Mouse (Mus musculus): ENCODE measurements at regions not wholly inside any gene's neighbourhood (a gene's known extent, or its start where the extent isn't known, plus 50 kb on each side); places are given as distances from the start of the nearest gene placed in this dataset.

DNA sequence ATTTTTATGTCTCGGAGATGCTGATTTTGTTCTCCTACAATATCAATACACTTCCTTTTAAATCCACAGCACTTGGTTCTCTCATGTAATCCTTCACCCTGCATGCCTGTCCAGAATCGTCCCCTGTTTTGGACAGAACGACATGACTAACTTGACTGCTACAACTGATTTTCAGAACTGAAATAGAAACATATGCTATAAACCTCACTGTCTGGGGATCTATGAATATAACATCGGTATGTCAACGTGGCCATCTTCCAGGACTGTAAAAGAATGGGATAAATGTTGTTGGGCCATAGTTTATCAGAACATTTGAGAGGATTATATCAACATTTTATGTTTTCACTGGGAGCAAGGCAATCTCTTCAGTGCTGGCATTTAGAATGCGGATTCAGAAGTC, 795.2 kb upstream of the Pou3f3 start:
- Histone ChIP-seq H3K27me3 (ENCODE audit: control insufficient read depth, insufficient read depth, insufficient read length) (no peaks in the 10 kb centered on the region), H3K79me2 (ENCODE audit: control insufficient read depth, insufficient read depth) (no peaks in the 10 kb centered on the region), H3ac (ENCODE audit: control insufficient read depth, insufficient read length) (no peak overlapping the region), H3K4me2 (ENCODE audit: low read depth) (no peak overlapping the region), H3K36me3 (ENCODE audit: control insufficient read depth, insufficient read depth) (no peaks in the 10 kb centered on the region), H3K4me3 (no peak overlapping the region)
- TF ChIP-seq USF1 (IDR thresholded peaks at IDR 0.05; ENCODE audit: low read depth) = no peak
- TF ChIP-seq CEBPB (IDR thresholded peaks at IDR 0.05; ENCODE audit: insufficient read depth, poor library complexity, severe bottlenecking) = no peak
- TF ChIP-seq TCF3 (IDR thresholded peaks at IDR 0.05; ENCODE audit: insufficient read length, low read depth) = no peak
- no peak for TF ChIP-seq REST (IDR thresholded peaks at IDR 0.05; ENCODE audit: insufficient read depth, insufficient read length)
- TF ChIP-seq MAX (IDR thresholded peaks at IDR 0.05; ENCODE audit: low read depth) = no peak
- TF ChIP-seq E2F4 (IDR thresholded peaks at IDR 0.05; ENCODE audit: insufficient read depth) = no peak
- no peak for TF ChIP-seq MYOD1 (IDR thresholded peaks at IDR 0.05; ENCODE audit: control insufficient read depth in 1 of 3, insufficient read length in 2 of 3, low read depth in 2 of 3)
- TF ChIP-seq POLR2A (IDR thresholded peaks at IDR 0.05; ENCODE audit: insufficient read length, low read depth) = no peak
- TF ChIP-seq SRF (IDR thresholded peaks at IDR 0.05; ENCODE audit: control insufficient read depth, insufficient read length, low read depth) = no peak
- no peak for TF ChIP-seq MYOG (IDR thresholded peaks at IDR 0.05; ENCODE audit: control insufficient read depth in 1 of 3, insufficient read depth in 1 of 3, insufficient read length in 2 of 3, low read depth in 2 of 3)

DNA sequence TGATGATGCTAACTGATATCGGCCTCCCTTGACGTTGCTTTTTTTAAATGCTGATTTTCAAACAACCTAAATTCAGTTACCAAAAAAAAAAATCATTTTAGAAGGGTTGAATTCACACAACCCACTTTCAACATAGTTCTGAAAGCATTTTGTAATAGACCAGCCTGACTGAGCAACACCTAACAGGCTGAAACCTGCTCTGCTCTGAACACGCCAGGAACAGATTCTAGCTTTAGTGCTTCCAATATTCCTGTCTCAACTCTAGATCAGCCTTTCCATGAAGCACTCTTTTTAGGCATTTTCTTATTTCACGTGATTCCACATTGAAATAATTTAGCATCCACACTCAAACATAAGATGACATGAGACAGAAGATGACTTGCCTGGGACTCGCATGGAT, 789.6 kb upstream of the Pou3f3 start:
- no peaks in the 10 kb centered on the region for H3K79me2 ChIP-seq (ENCODE audit: control insufficient read depth, insufficient read depth)
- H3K4me3 ChIP-seq = no peak overlapping the region
- no peak overlapping the region for H3K4me2 ChIP-seq (ENCODE audit: low read depth)
- no peaks in the 10 kb centered on the region for H3K27me3 ChIP-seq (ENCODE audit: control insufficient read depth, insufficient read depth, insufficient read length)
- H3ac ChIP-seq (ENCODE audit: control insufficient read depth, insufficient read length) = no peak overlapping the region
- no peak for TF ChIP-seq MAX (IDR thresholded peaks at IDR 0.05; ENCODE audit: low read depth)
- no peak for TF ChIP-seq CEBPB (IDR thresholded peaks at IDR 0.05; ENCODE audit: insufficient read depth, poor library complexity, severe bottlenecking)
- no peak for TF ChIP-seq MYOD1 (IDR thresholded peaks at IDR 0.05; ENCODE audit: control insufficient read depth in 1 of 3, insufficient read length in 2 of 3, low read depth in 2 of 3)
- TF ChIP-seq TCF12 (IDR thresholded peaks at IDR 0.05; ENCODE audit: insufficient read depth, poor library complexity, severe bottlenecking) = no peak
- no peak for TF ChIP-seq SRF (IDR thresholded peaks at IDR 0.05; ENCODE audit: control insufficient read depth, insufficient read length, low read depth)
- TF ChIP-seq USF1 (IDR thresholded peaks at IDR 0.05; ENCODE audit: low read depth) = no peak
- TF ChIP-seq E2F4 (IDR thresholded peaks at IDR 0.05; ENCODE audit: insufficient read depth) = no peak
- no peak for TF ChIP-seq REST (IDR thresholded peaks at IDR 0.05; ENCODE audit: insufficient read depth, insufficient read length)
- no peak for TF ChIP-seq TCF3 (IDR thresholded peaks at IDR 0.05; ENCODE audit: insufficient read length, low read depth)
- TF ChIP-seq POLR2AphosphoS2 (IDR thresholded peaks at IDR 0.05; ENCODE audit: insufficient read length, low read depth) = no peak
- TF ChIP-seq MYOG (IDR thresholded peaks at IDR 0.05; ENCODE audit: control insufficient read depth in 1 of 3, insufficient read depth in 1 of 3, insufficient read length in 2 of 3, low read depth in 2 of 3) = no peak
- TF ChIP-seq POLR2A (IDR thresholded peaks at IDR 0.05; ENCODE audit: insufficient read length, low read depth) = no peak
- no peaks in the 10 kb centered on the region for H3K36me3 ChIP-seq (ENCODE audit: control insufficient read depth, insufficient read depth)

GRCm38 (mm10) chr1:41908001-41908807, 787.4 kb upstream of the Pou3f3 start:
- no peaks in the 10 kb centered on the region for H3K36me3 ChIP-seq (ENCODE audit: control insufficient read depth, insufficient read depth)
- H3K4me3 ChIP-seq = no peak overlapping the region
- H3K27me3 ChIP-seq (ENCODE audit: control insufficient read depth, insufficient read depth, insufficient read length) = no peaks in the 10 kb centered on the region
- no peak overlapping the region for H3ac ChIP-seq (ENCODE audit: control insufficient read depth, insufficient read length)
- no peaks in the 10 kb centered on the region for H3K79me2 ChIP-seq (ENCODE audit: control insufficient read depth, insufficient read depth)
- H3K4me2 ChIP-seq (ENCODE audit: low read depth) = no peak overlapping the region
- TF ChIP-seq POLR2AphosphoS2 (IDR thresholded peaks at IDR 0.05; ENCODE audit: insufficient read length, low read depth) (no peak), TCF12 (IDR thresholded peaks at IDR 0.05; ENCODE audit: insufficient read depth, poor library complexity, severe bottlenecking) (no peak), E2F4 (IDR thresholded peaks at IDR 0.05; ENCODE audit: insufficient read depth) (no peak), REST (IDR thresholded peaks at IDR 0.05; ENCODE audit: insufficient read depth, insufficient read length) (no peak), USF1 (IDR thresholded peaks at IDR 0.05; ENCODE audit: low read depth) (no peak), POLR2A (IDR thresholded peaks at IDR 0.05; ENCODE audit: insufficient read length, low read depth) (no peak), MYOD1 (IDR thresholded peaks at IDR 0.05; ENCODE audit: control insufficient read depth in 1 of 3, insufficient read length in 2 of 3, low read depth in 2 of 3) (no peak), MAX (IDR thresholded peaks at IDR 0.05; ENCODE audit: low read depth) (no peak), CEBPB (IDR thresholded peaks at IDR 0.05; ENCODE audit: insufficient read depth, poor library complexity, severe bottlenecking) (no peak), SRF (IDR thresholded peaks at IDR 0.05; ENCODE audit: control insufficient read depth, insufficient read length, low read depth) (no peak), MYOG (IDR thresholded peaks at IDR 0.05; ENCODE audit: control insufficient read depth in 1 of 3, insufficient read depth in 1 of 3, insufficient read length in 2 of 3, low read depth in 2 of 3) (no peak), TCF3 (IDR thresholded peaks at IDR 0.05; ENCODE audit: insufficient read length, low read depth) (no peak)

- Histone ChIP-seq H3K4me3 (no peak overlapping the region), H3ac (ENCODE audit: control insufficient read depth, insufficient read length) (no peak overlapping the region), H3K4me2 (ENCODE audit: low read depth) (no peak overlapping the region), H3K36me3 (ENCODE audit: control insufficient read depth, insufficient read depth) (no peaks in the 10 kb centered on the region), H3K27me3 (ENCODE audit: control insufficient read depth, insufficient read depth, insufficient read length) (no peaks in the 10 kb centered on the region), H3K79me2 (ENCODE audit: control insufficient read depth, insufficient read depth) (no peaks in the 10 kb centered on the region)
- TF ChIP-seq MAX (IDR thresholded peaks at IDR 0.05; ENCODE audit: low read depth) = no peak
- no peak for TF ChIP-seq USF1 (IDR thresholded peaks at IDR 0.05; ENCODE audit: low read depth)
- TF ChIP-seq POLR2AphosphoS2 (IDR thresholded peaks at IDR 0.05; ENCODE audit: insufficient read length, low read depth) = no peak
- TF ChIP-seq TCF3 (IDR thresholded peaks at IDR 0.05; ENCODE audit: insufficient read length, low read depth) = no peak
- TF ChIP-seq POLR2A (IDR thresholded peaks at IDR 0.05; ENCODE audit: insufficient read length, low read depth) = no peak
- TF ChIP-seq SRF (IDR thresholded peaks at IDR 0.05; ENCODE audit: control insufficient read depth, insufficient read length, low read depth) = no peak
- TF ChIP-seq MYOG (IDR thresholded peaks at IDR 0.05; ENCODE audit: control insufficient read depth in 1 of 3, insufficient read depth in 1 of 3, insufficient read length in 2 of 3, low read depth in 2 of 3) = no peak
- no peak for TF ChIP-seq CEBPB (IDR thresholded peaks at IDR 0.05; ENCODE audit: insufficient read depth, poor library complexity, severe bottlenecking)
- no peak for TF ChIP-seq TCF12 (IDR thresholded peaks at IDR 0.05; ENCODE audit: insufficient read depth, poor library complexity, severe bottlenecking)
- TF ChIP-seq REST (IDR thresholded peaks at IDR 0.05; ENCODE audit: insufficient read depth, insufficient read length) = no peak
These were observed 786.8 kb upstream of the Pou3f3 start for GRCm38 (mm10) chr1:41908808-41909110.
